ENCODE assay signal across 8 mouse cellular contexts in the genomic region with DNA sequence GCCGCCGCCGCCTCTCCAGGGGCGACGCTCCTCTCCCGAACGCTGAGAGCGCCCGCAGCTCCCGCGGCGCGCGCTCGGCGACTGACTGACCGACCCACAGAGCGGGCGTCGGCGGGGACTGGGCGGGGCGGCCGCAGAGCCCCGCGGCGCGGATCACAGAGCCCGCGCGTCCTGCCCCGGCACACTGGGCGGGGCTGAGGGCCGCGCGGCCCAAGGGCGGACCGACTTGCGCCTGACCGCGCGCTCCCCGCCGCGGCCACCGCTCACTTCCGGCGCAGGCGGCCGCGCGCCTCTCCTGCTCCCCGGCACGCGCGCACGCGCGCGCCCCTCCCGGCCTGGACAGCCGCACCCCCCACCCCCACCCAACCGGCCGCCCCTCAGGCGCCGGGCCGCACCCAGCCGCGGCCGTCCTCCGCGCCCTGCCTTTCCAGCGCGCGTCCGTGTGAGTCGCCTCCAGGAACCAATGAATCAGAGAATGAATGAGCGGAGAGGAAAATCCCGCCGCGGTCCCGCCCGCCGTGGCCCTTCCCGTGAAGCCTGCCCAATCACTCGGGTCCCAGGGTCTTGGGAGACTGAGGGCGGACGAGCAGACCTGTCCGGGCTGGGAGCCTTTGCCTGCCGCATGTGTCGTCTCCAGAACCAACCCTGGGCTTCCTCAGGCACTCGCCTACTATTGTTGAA. TPM values are rescaled to one million over a fixed set of nuclear protein-coding genes. Genes with fewer than 3 reads are reported as not detected.
DNase-seq lines count a peak whose midpoint lies in the region; ATAC-seq and TF ChIP-seq lines count a peak whose summit lies in the region.

A gene (minus strand): TSS at position 474 of the 681 bp plus-strand sequence.

- peak; percentile 98 for ATAC-seq in forebrain, embryonic 12.5 days (ENCODE audit: low FRiP score)
- ATAC-seq in heart, embryonic 16.5 days (replicated peaks; ENCODE audit: extremely low read depth, insufficient read depth, low FRiP score): peak; percentile 98
- ATAC-seq in liver, embryonic 14.5 days (ENCODE audit: insufficient read depth): peak; percentile 90
- peak; percentile 99 for ATAC-seq in neural tube, embryonic 11.5 days (ENCODE audit: insufficient read depth, low FRiP score, low TSS enrichment)
- peak; percentile 98 for ATAC-seq in stomach, postnatal 0 days (ENCODE audit: low FRiP score, low TSS enrichment)

- no peaks in the 10 kb centered on the region for H3K36me3 ChIP-seq in forebrain, embryonic 12.5 days (replicated peaks)
- H3K36me3 ChIP-seq in heart, embryonic 16.5 days (ENCODE audit: control insufficient read depth, insufficient read depth): peaks cover 3% of the 10 kb centered on the region; the same call in 1 of the 2 replicates
- H3K36me3 ChIP-seq in liver, embryonic 14.5 days (replicated peaks; ENCODE audit: control insufficient read depth, insufficient read depth, low read depth): no peaks in the 10 kb centered on the region
- no peaks in the 10 kb centered on the region for H3K36me3 ChIP-seq in neural tube, embryonic 11.5 days (ENCODE audit: control insufficient read depth, insufficient read depth, low read length)
- no peaks in the 10 kb centered on the region for H3K36me3 ChIP-seq in stomach, postnatal 0 days (ENCODE audit: control insufficient read depth, insufficient read depth, low read length)

- TF ChIP-seq EP300 in liver, embryonic 14.5 days (IDR thresholded peaks at IDR 0.05; ENCODE audit: low read depth): no peak
- no peak for TF ChIP-seq EP300 in stomach, postnatal 0 days (optimal IDR thresholded peaks at IDR 0.05)

- H3K4me3 ChIP-seq in brown adipose tissue, adult 24 weeks (ENCODE audit: insufficient read depth, low read depth, low read length): peak within 1 kb of the TSS; percentile 74
- H3K4me3 ChIP-seq in forebrain, embryonic 12.5 days (replicated peaks): peak within 1 kb of the TSS; percentile 97
- H3K4me3 ChIP-seq in heart, embryonic 16.5 days (ENCODE audit: low read length): peak within 1 kb of the TSS; percentile 95
- H3K4me3 ChIP-seq in liver, embryonic 14.5 days (ENCODE audit: insufficient read depth in 1 of 2, low read depth in 2 of 2, low read length in 2 of 2): peak within 1 kb of the TSS; percentile 63 to 64
- peak within 1 kb of the TSS; percentile 93 for H3K4me3 ChIP-seq in neural tube, embryonic 11.5 days (ENCODE audit: low read depth, low read length)
- peak within 1 kb of the TSS; percentile 70 for H3K4me3 ChIP-seq in stomach, postnatal 0 days (ENCODE audit: low read depth, low read length)

- peak; percentile 79 for DNase-seq in CD4-positive helper T cell, adult 2 months (ENCODE audit: low read depth, low spot score)
- peak; percentile 88 to 93 for DNase-seq in kidney, postnatal 36 days
- DNase-seq in liver, embryonic 14.5 days (ENCODE audit: low read depth in 3 of 3, low spot score in 3 of 3): peak; percentile 33 to 52 (median 43)
- DNase-seq in neural tube, embryonic 11.5 days (ENCODE audit: low spot score): peak; percentile 95
- peak; percentile 92 for DNase-seq in stomach, postnatal 0 days (ENCODE audit: low spot score)

- H3K9me3 ChIP-seq in forebrain, embryonic 12.5 days: no peaks in the 10 kb centered on the region
- H3K9me3 ChIP-seq in heart, embryonic 16.5 days (replicated peaks; ENCODE audit: control insufficient read depth, low read length): no peaks in the 10 kb centered on the region
- H3K9me3 ChIP-seq in liver, embryonic 14.5 days (ENCODE audit: control insufficient read depth, low read length): no peaks in the 10 kb centered on the region
- no peaks in the 10 kb centered on the region for H3K9me3 ChIP-seq in neural tube, embryonic 11.5 days (ENCODE audit: control insufficient read depth, low read length)
- no peaks in the 10 kb centered on the region for H3K9me3 ChIP-seq in stomach, postnatal 0 days (ENCODE audit: control insufficient read depth, low read length)

- TF ChIP-seq CTCF in liver, embryonic 14.5 days (IDR thresholded peaks at IDR 0.05; ENCODE audit: low read depth): no peak
- TF ChIP-seq CTCF in stomach, postnatal 0 days (IDR thresholded peaks at IDR 0.05; ENCODE audit: low read depth): 0 out of 2 replicates have a peak, but pooled peaks have one; percentile 13

- peak within 1 kb of the TSS; percentile 82 for H3K4me2 ChIP-seq in forebrain, embryonic 12.5 days
- H3K4me2 ChIP-seq in heart, embryonic 16.5 days (ENCODE audit: low read depth, low read length): peak within 1 kb of the TSS; percentile 68
- H3K4me2 ChIP-seq in liver, embryonic 14.5 days (ENCODE audit: low read depth): peak within 1 kb of the TSS; percentile 58
- H3K4me2 ChIP-seq in neural tube, embryonic 11.5 days (ENCODE audit: low read depth): peak within 1 kb of the TSS; percentile 82
- H3K4me2 ChIP-seq in stomach, postnatal 0 days (replicated peaks; ENCODE audit: low read depth): peak within 1 kb of the TSS; percentile 67

- peak within 1 kb of the TSS; percentile 96 for H3K9ac ChIP-seq in forebrain, embryonic 12.5 days
- H3K9ac ChIP-seq in heart, embryonic 16.5 days (ENCODE audit: low read length): peak within 1 kb of the TSS; percentile 98
- H3K9ac ChIP-seq in liver, embryonic 14.5 days (replicated peaks): peak within 1 kb of the TSS; percentile 43
- peak within 1 kb of the TSS; percentile 96 for H3K9ac ChIP-seq in neural tube, embryonic 11.5 days (ENCODE audit: low read length)
- peak within 1 kb of the TSS; percentile 93 for H3K9ac ChIP-seq in stomach, postnatal 0 days (ENCODE audit: low read length)

- peak within 1 kb of the TSS; percentile 82 for H3K27ac ChIP-seq in brown adipose tissue, adult 24 weeks (replicated peaks; ENCODE audit: low read depth, low read length)
- peak within 1 kb of the TSS; percentile 97 for H3K27ac ChIP-seq in forebrain, embryonic 12.5 days
- H3K27ac ChIP-seq in heart, embryonic 16.5 days (ENCODE audit: low read length): peak within 1 kb of the TSS; percentile 98
- H3K27ac ChIP-seq in liver, embryonic 14.5 days: no peak within 1 kb of the TSS
- peak within 1 kb of the TSS; percentile 97 for H3K27ac ChIP-seq in neural tube, embryonic 11.5 days (ENCODE audit: low read depth, low read length)
- H3K27ac ChIP-seq in stomach, postnatal 0 days (replicated peaks): peak within 1 kb of the TSS; percentile 97

- peaks cover 5% of the 10 kb centered on the region for H3K4me1 ChIP-seq in brown adipose tissue, adult 24 weeks (ENCODE audit: control insufficient read depth, insufficient read depth, insufficient read length, low read length)
- peaks cover 13% of the 10 kb centered on the region for H3K4me1 ChIP-seq in forebrain, embryonic 12.5 days
- H3K4me1 ChIP-seq in heart, embryonic 16.5 days (ENCODE audit: control insufficient read depth, insufficient read depth, low read length): peaks cover 10% of the 10 kb centered on the region
- peaks cover 0 to 9% of the 10 kb centered on the region in 2 experiments; a peak in 3 of 4 replicates for H3K4me1 ChIP-seq in liver, embryonic 14.5 days (replicated peaks; ENCODE audit: control insufficient read depth in 2 of 2, insufficient read depth in 2 of 2, low read length in 1 of 2)
- no peaks in the 10 kb centered on the region; the same call in 1 of the 2 replicates for H3K4me1 ChIP-seq in neural tube, embryonic 11.5 days (ENCODE audit: control insufficient read depth, insufficient read depth, low read length)
- H3K4me1 ChIP-seq in stomach, postnatal 0 days (replicated peaks; ENCODE audit: control insufficient read depth, insufficient read depth): no peaks in the 10 kb centered on the region

- H3K27me3 ChIP-seq in forebrain, embryonic 12.5 days: 0 out of 2 replicates have a peak, but pooled peaks cover 3% of the 10 kb centered on the region
- H3K27me3 ChIP-seq in heart, embryonic 16.5 days (ENCODE audit: control insufficient read depth, insufficient read depth, low read length): no peaks in the 10 kb centered on the region
- peaks cover 24% of the 10 kb centered on the region for H3K27me3 ChIP-seq in liver, embryonic 14.5 days (ENCODE audit: control insufficient read depth, insufficient read depth, low read length)
- H3K27me3 ChIP-seq in neural tube, embryonic 11.5 days (ENCODE audit: control insufficient read depth, insufficient read depth, low read length): no peaks in the 10 kb centered on the region
- H3K27me3 ChIP-seq in stomach, postnatal 0 days (ENCODE audit: control insufficient read depth, insufficient read depth, low read length): no peaks in the 10 kb centered on the region

- WGBS in forebrain, embryonic 12.5 days: under 1% methylated on average over 64 of the region's 92 CpGs
- WGBS in heart, embryonic 16.5 days: under 1% methylated on average over 70 of the region's 92 CpGs
- WGBS in liver, embryonic 14.5 days (ENCODE audit: insufficient replicate concordance): under 1% methylated on average over 70 of the region's 92 CpGs
- 2% methylated on average over 79 of the region's 92 CpGs for WGBS in neural tube, embryonic 11.5 days
- WGBS in stomach, postnatal 0 days: under 1% methylated on average over 49 of the region's 92 CpGs

RNA-seq across cellular contexts. Expression of the gene that starts here (rescaled TPM):
- 12.3 and 13.9 TPM in 2 replicates for polyA plus RNA-seq in brown adipose tissue, adult 24 weeks (2012; ENCODE audit: insufficient read depth, insufficient read length, missing spikeins)
- polyA plus RNA-seq in forebrain, embryonic 12.5 days (2016; fragmentation: Nextera tagmentation; extraction: Ambion mirVana): 22.5 and 27.9 TPM in 2 replicates
- polyA plus RNA-seq in heart, embryonic 16.5 days (2015; fragmentation: Nextera tagmentation; extraction: Ambion mirVana): 51.4 and 54.2 TPM in 2 replicates
- polyA plus RNA-seq in liver, embryonic 14.5 days (2012; rRNA removed): 13.8 and 16.6 TPM in 2 replicates
- 25.2 and 28.2 TPM in 2 replicates for polyA plus RNA-seq in liver, embryonic 14.5 days (2014; fragmentation: Nextera tagmentation; extraction: Ambion mirVana)
- 21.4 and 24.3 TPM in 2 replicates for polyA plus RNA-seq in neural tube, embryonic 11.5 days (2014; fragmentation: Nextera tagmentation; extraction: Ambion mirVana)
- 11.5 and 13.2 TPM in 2 replicates for polyA plus RNA-seq in stomach, postnatal 0 days (2015; fragmentation: Nextera tagmentation; extraction: Ambion mirVana)

Comparison
In these comparisons a context has a peak if more than half of its experiments do, and no peak if none do; other contexts are left out.
1. DNase-seq: peak in every context shown above with its lines; median percentile 95 in neural tube, embryonic 11.5 days; 92 in stomach, postnatal 0 days; 90 in kidney, postnatal 36 days; 79 in CD4-positive helper T cell, adult 2 months; 43 in liver, embryonic 14.5 days.
2. H3K9ac ChIP-seq: peak in every context shown above with its lines; median percentile 98 in heart, embryonic 16.5 days; 96 in forebrain, embryonic 12.5 days; 96 in neural tube, embryonic 11.5 days; 93 in stomach, postnatal 0 days; 43 in liver, embryonic 14.5 days.